Mouse (Mus musculus): ENCODE measurements at regions not wholly inside any gene's neighbourhood (a gene's known extent, or its start where the extent isn't known, plus 50 kb on each side); places are given as distances from the start of the nearest gene placed in this dataset.

- no peak overlapping the region for H3K9ac ChIP-seq (ENCODE audit: low read depth, low read length)
- no peaks in the 10 kb centered on the region for H3K4me1 ChIP-seq (replicated peaks; ENCODE audit: control insufficient read depth, insufficient read depth, low read length)
- H3K36me3 ChIP-seq (ENCODE audit: control insufficient read depth, insufficient read depth, low read length) = no peaks in the 10 kb centered on the region
- DNase-seq (ENCODE audit: low spot score) (no peak), ATAC-seq (ENCODE audit: low FRiP score) (no peak)
- WGBS = 85% methylated on average over 8 of the region's 8 CpGs
- H3K4me3 ChIP-seq (ENCODE audit: low read depth, low read length) = no peak overlapping the region
- no peak overlapping the region for H3K27ac ChIP-seq (ENCODE audit: low read depth, low read length)
- no peak overlapping the region for H3K4me2 ChIP-seq (replicated peaks; ENCODE audit: low read depth, low read length)
- no peaks in the 10 kb centered on the region for H3K9me3 ChIP-seq (ENCODE audit: control insufficient read depth, low read length)
- no peaks in the 10 kb centered on the region for H3K27me3 ChIP-seq (ENCODE audit: control insufficient read depth, insufficient read depth, low read length)
These were observed 84.1 kb upstream of the Armc2 start for GRCm38 (mm10) chr10:42102320-42102719.

DNA sequence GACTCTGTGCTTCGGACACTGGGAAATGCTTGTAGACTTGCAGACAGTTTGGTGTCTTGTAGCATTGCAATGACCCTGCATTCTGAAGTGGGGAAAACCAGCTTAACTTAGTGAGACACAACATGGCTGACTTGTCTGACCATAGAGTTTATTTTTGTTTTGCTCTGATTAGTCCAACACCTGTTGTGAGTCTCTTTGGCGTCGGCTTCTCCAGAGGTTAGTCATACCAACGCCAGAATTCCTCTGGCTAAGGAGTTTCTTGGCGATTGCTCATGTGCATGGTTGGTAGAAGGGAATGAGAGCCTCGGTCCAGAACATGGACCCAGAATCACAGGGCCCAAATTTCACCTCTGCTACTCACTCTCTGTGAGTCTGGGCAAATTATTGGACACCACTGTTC is 82.9 kb upstream of the Armc2 start:
- no peak for DNase-seq (ENCODE audit: low spot score)
- no peak overlapping the region for H3K27ac ChIP-seq (ENCODE audit: low read depth, low read length)
- no peaks in the 10 kb centered on the region for H3K27me3 ChIP-seq (ENCODE audit: control insufficient read depth, insufficient read depth, low read length)
- no peaks in the 10 kb centered on the region for H3K9me3 ChIP-seq (ENCODE audit: control insufficient read depth, low read length)
- no peak overlapping the region for H3K4me2 ChIP-seq (replicated peaks; ENCODE audit: low read depth, low read length)
- no peak for ATAC-seq (ENCODE audit: low FRiP score)
- H3K4me3 ChIP-seq (ENCODE audit: low read depth, low read length) = no peak overlapping the region
- no peaks in the 10 kb centered on the region for H3K4me1 ChIP-seq (replicated peaks; ENCODE audit: control insufficient read depth, insufficient read depth, low read length)
- 85% methylated on average over 6 of the region's 6 CpGs for WGBS
- H3K9ac ChIP-seq (ENCODE audit: low read depth, low read length) = no peak overlapping the region
- no peaks in the 10 kb centered on the region for H3K36me3 ChIP-seq (ENCODE audit: control insufficient read depth, insufficient read depth, low read length)

DNA sequence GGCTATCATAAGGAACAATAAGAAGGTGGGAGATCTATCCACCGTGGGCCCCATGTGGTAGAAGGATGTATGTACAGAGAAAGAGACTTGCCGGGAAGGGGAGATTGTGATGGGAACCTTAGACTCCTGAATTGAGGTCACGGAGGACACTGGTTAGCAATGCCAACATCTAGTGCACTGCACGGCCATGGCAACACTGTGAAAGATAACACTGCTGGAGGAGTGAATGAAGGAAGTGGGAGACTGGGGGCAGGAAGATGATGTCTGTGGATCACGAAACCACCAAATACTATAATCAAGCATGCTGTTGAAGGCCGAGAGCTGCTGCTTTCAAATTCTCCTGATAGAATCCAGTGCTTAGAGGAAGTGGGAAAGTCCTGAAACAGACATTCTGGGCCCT is 78.7 kb upstream of the Armc2 start:
- DNase-seq (ENCODE audit: low spot score) (no peak), ATAC-seq (ENCODE audit: low FRiP score) (no peak)
- Histone ChIP-seq H3K9me3 (ENCODE audit: control insufficient read depth, low read length) (no peaks in the 10 kb centered on the region), H3K4me3 (ENCODE audit: low read depth, low read length) (no peak overlapping the region), H3K27me3 (ENCODE audit: control insufficient read depth, insufficient read depth, low read length) (no peaks in the 10 kb centered on the region), H3K4me1 (replicated peaks; ENCODE audit: control insufficient read depth, insufficient read depth, low read length) (no peaks in the 10 kb centered on the region), H3K36me3 (ENCODE audit: control insufficient read depth, insufficient read depth, low read length) (no peaks in the 10 kb centered on the region), H3K9ac (ENCODE audit: low read depth, low read length) (no peak overlapping the region), H3K4me2 (replicated peaks; ENCODE audit: low read depth, low read length) (no peak overlapping the region), H3K27ac (ENCODE audit: low read depth, low read length) (no peak overlapping the region)
- WGBS = 88% methylated on average over 6 of the region's 6 CpGs

GRCm38 (mm10) chr10:42095986-42096385 is 77.7 kb upstream of the Armc2 start:
- Histone ChIP-seq H3K4me1 (replicated peaks; ENCODE audit: control insufficient read depth, insufficient read depth, low read length) (no peaks in the 10 kb centered on the region), H3K4me2 (replicated peaks; ENCODE audit: low read depth, low read length) (no peak overlapping the region), H3K4me3 (ENCODE audit: low read depth, low read length) (no peak overlapping the region), H3K9me3 (ENCODE audit: control insufficient read depth, low read length) (no peaks in the 10 kb centered on the region), H3K27me3 (ENCODE audit: control insufficient read depth, insufficient read depth, low read length) (no peaks in the 10 kb centered on the region), H3K9ac (ENCODE audit: low read depth, low read length) (no peak overlapping the region), H3K36me3 (ENCODE audit: control insufficient read depth, insufficient read depth, low read length) (no peaks in the 10 kb centered on the region), H3K27ac (ENCODE audit: low read depth, low read length) (no peak overlapping the region)
- 90% methylated on average over 10 of the region's 10 CpGs for WGBS
- ATAC-seq (ENCODE audit: low FRiP score) = no peak
- DNase-seq (ENCODE audit: low spot score) = no peak

DNA sequence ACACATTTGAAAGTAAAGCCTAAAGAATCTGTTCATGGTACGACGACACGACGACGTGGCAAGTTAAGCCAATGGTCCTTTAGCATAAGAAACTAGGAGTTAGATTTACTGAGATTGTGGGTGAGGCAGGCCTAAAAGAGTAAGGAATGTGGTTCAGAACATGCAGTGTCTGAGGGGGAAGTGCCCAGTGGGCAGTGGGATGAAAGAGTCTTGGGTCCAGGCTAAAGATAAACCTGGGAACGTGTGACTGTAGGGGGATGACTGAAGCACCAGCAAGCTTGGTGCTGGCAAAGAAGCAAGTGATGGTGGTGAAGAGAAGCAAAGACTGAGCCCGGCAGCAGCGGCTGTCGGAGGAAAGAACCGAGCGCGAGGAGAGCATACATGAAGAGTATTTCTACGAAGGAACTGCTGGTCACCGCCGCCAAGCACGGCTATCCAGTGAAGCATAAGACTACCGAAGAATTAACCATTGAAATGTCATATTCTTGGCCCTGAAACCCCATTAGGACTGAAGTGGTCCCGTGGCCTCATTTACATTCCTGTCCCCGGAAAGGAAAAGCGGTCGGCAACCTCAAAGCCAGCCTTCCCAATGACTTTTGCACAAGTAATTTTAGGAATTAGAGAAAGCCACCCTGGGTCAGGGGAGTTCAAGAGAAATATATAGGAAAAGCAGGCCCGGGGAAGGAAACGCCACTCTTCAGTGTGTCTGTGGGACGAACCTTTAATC is 76.2 kb upstream of the Armc2 start:
- Histone ChIP-seq H3K4me2 (replicated peaks; ENCODE audit: low read depth, low read length) (no peak overlapping the region), H3K9me3 (ENCODE audit: control insufficient read depth, low read length) (no peaks in the 10 kb centered on the region), H3K27ac (ENCODE audit: low read depth, low read length) (no peak overlapping the region), H3K4me1 (replicated peaks; ENCODE audit: control insufficient read depth, insufficient read depth, low read length) (no peaks in the 10 kb centered on the region), H3K27me3 (ENCODE audit: control insufficient read depth, insufficient read depth, low read length) (no peaks in the 10 kb centered on the region), H3K36me3 (ENCODE audit: control insufficient read depth, insufficient read depth, low read length) (no peaks in the 10 kb centered on the region), H3K4me3 (ENCODE audit: low read depth, low read length) (no peak overlapping the region), H3K9ac (ENCODE audit: low read depth, low read length) (no peak overlapping the region)
- no peak for ATAC-seq (ENCODE audit: low FRiP score)
- 86% methylated on average over 24 of the region's 24 CpGs for WGBS
- DNase-seq (ENCODE audit: low spot score) = no peak

DNA sequence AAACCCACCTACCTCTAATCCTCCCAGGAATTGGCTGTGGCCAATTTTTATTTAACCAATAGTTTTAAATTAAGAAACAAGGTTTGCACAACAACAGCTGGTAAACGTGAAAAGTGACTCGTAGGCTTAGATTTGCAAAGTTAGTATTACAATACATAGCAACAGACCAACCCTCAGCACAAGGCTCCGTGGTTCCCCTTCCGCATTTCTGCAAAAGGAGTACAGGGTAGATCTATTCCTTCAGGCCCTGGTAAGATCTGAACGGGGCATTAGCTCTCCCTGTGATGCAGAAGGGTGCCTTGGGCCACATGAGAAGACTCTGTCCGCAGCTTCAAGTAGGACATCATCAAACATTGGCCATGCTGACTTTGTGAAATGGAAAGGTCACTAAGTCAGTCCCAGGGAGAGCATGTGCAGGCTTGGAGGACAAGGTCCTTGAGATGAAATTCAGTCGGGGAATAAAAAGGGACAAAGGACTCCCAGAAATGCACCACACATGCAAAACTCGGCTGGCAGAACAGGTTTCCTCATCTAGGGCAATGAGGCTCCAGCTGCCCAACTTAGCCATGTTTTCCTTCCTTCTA is 75.0 kb upstream of the Armc2 start:
- WGBS = 85% methylated on average over 8 of the region's 8 CpGs
- H3K27ac ChIP-seq (ENCODE audit: low read depth, low read length) = no peak overlapping the region
- H3K9ac ChIP-seq (ENCODE audit: low read depth, low read length) = no peak overlapping the region
- H3K27me3 ChIP-seq (ENCODE audit: control insufficient read depth, insufficient read depth, low read length) = no peaks in the 10 kb centered on the region
- H3K36me3 ChIP-seq (ENCODE audit: control insufficient read depth, insufficient read depth, low read length) = no peaks in the 10 kb centered on the region
- no peak for ATAC-seq (ENCODE audit: low FRiP score)
- H3K4me1 ChIP-seq (replicated peaks; ENCODE audit: control insufficient read depth, insufficient read depth, low read length) = no peaks in the 10 kb centered on the region
- H3K9me3 ChIP-seq (ENCODE audit: control insufficient read depth, low read length) = no peaks in the 10 kb centered on the region
- no peak overlapping the region for H3K4me2 ChIP-seq (replicated peaks; ENCODE audit: low read depth, low read length)
- no peak for DNase-seq (ENCODE audit: low spot score)
- H3K4me3 ChIP-seq (ENCODE audit: low read depth, low read length) = no peak overlapping the region

GRCm38 (mm10) chr10:42092500-42092899 is 74.3 kb upstream of the Armc2 start:
- Histone ChIP-seq H3K27ac (ENCODE audit: low read depth, low read length) (no peak overlapping the region), H3K27me3 (ENCODE audit: control insufficient read depth, insufficient read depth, low read length) (no peaks in the 10 kb centered on the region), H3K9me3 (ENCODE audit: control insufficient read depth, low read length) (no peaks in the 10 kb centered on the region), H3K4me1 (replicated peaks; ENCODE audit: control insufficient read depth, insufficient read depth, low read length) (no peaks in the 10 kb centered on the region), H3K4me2 (replicated peaks; ENCODE audit: low read depth, low read length) (no peak overlapping the region), H3K9ac (ENCODE audit: low read depth, low read length) (no peak overlapping the region), H3K36me3 (ENCODE audit: control insufficient read depth, insufficient read depth, low read length) (no peaks in the 10 kb centered on the region), H3K4me3 (ENCODE audit: low read depth, low read length) (no peak overlapping the region)
- WGBS = 78% methylated on average over 6 of the region's 6 CpGs
- DNase-seq (ENCODE audit: low spot score) (no peak), ATAC-seq (ENCODE audit: low FRiP score) (no peak)

DNA sequence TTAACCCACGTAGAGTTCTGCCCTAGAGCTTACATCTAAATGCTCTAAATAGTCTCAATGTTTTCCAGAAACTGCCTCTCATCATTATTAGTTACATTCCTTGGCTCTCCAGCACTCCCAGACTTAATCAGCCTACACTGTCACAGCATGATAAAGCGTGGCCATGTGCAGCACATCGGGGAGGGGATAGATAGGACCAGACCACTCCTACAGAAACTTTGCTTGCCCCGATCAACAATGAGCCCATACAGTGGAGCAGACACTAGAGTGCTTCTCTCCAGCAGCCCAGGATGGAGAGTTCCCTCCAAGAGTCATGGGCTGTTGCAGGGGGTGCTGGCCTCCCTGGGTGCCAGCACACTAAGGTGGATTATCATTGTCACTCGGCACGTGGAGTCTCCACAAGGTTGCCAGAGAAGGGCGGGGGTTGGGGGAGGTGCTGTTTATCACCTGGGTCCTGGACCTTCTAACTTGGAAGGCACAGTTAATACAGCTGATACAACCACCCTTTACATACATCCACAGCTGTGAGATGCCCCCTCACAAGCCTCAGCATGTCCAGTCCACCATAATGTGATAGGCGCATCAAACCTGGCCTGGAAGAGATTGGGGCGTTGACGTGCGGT is 73.4 kb upstream of the Armc2 start:
- no peak for DNase-seq (ENCODE audit: low spot score)
- no peaks in the 10 kb centered on the region for H3K27me3 ChIP-seq (ENCODE audit: control insufficient read depth, insufficient read depth, low read length)

GRCm38 (mm10) chr10:42090806-42091205 is 72.6 kb upstream of the Armc2 start:
- H3K4me1 ChIP-seq (replicated peaks; ENCODE audit: control insufficient read depth, insufficient read depth, low read length) = no peaks in the 10 kb centered on the region
- no peak for DNase-seq (ENCODE audit: low spot score)
- WGBS = 89% methylated on average over 7 of the region's 7 CpGs
- no peak overlapping the region for H3K27ac ChIP-seq (ENCODE audit: low read depth, low read length)
- H3K4me2 ChIP-seq (replicated peaks; ENCODE audit: low read depth, low read length) = no peak overlapping the region
- H3K9ac ChIP-seq (ENCODE audit: low read depth, low read length) = no peak overlapping the region
- ATAC-seq (ENCODE audit: low FRiP score) = no peak
- H3K9me3 ChIP-seq (ENCODE audit: control insufficient read depth, low read length) = no peaks in the 10 kb centered on the region
- H3K4me3 ChIP-seq (ENCODE audit: low read depth, low read length) = no peak overlapping the region
- no peaks in the 10 kb centered on the region for H3K27me3 ChIP-seq (ENCODE audit: control insufficient read depth, insufficient read depth, low read length)
- no peaks in the 10 kb centered on the region for H3K36me3 ChIP-seq (ENCODE audit: control insufficient read depth, insufficient read depth, low read length)

More for the DNA sequence above, 73.4 kb upstream of the Armc2 start:
- Histone ChIP-seq H3K9me3 (ENCODE audit: control insufficient read depth, low read length) (no peaks in the 10 kb centered on the region), H3K4me1 (replicated peaks; ENCODE audit: control insufficient read depth, insufficient read depth, low read length) (no peaks in the 10 kb centered on the region), H3K4me3 (ENCODE audit: low read depth, low read length) (no peak overlapping the region), H3K9ac (ENCODE audit: low read depth, low read length) (no peak overlapping the region), H3K27ac (ENCODE audit: low read depth, low read length) (no peak overlapping the region), H3K4me2 (replicated peaks; ENCODE audit: low read depth, low read length) (no peak overlapping the region), H3K36me3 (ENCODE audit: control insufficient read depth, insufficient read depth, low read length) (no peaks in the 10 kb centered on the region)
- 80% methylated on average over 11 of the region's 11 CpGs for WGBS
- no peak for ATAC-seq (ENCODE audit: low FRiP score)
